Mouse (Mus musculus) left cerebral cortex, adult 9 months (tissue): ENCODE measurements around the gene Zfp352.
"Not testable (repeated sequence)": the region's sequence is repeated elsewhere in the genome, so short reads cannot be mapped to it uniquely, and the experiment has no call there.

Source experiments
- DNase-seq, 2 experiments: peaks; one replicate each; pipeline ENCODE4 v3.0.0; 2022; ENCODE audit warnings: low spot score in 2 of 2

Gene Zfp352

GRCm38 (mm10) chr4:90218520-90218919 is at the start of gene Zfp352:
TSS of gene Zfp352 (plus strand) at chr4:90218820.
- no peak for DNase-seq

- DNase-seq = peak in 1 of 2 experiments; percentile 4
These were observed 47.6 kb upstream of the Zfp352 start for GRCm38 (mm10) chr4:90170890-90171483.

GRCm38 (mm10) chr4:90174036-90174435 is 44.6 kb upstream of the Zfp352 start:
- DNase-seq = no peak

GRCm38 (mm10) chr4:90203421-90203820 is 15.2 kb upstream of the Zfp352 start:
- no peak for DNase-seq

- DNase-seq = no peak
These were observed 7.1 kb upstream of the Zfp352 start for GRCm38 (mm10) chr4:90211475-90211874.

- DNase-seq = no peak
These were observed 6.5 kb upstream of the Zfp352 start for GRCm38 (mm10) chr4:90212076-90212475.

- DNase-seq = not testable (repeated sequence)
These were observed 17.0 kb downstream of the Zfp352 start for GRCm38 (mm10) chr4:90235646-90236045.

GRCm38 (mm10) chr4:90269781-90270180 is 51.2 kb downstream of the Zfp352 start:
- no peak for DNase-seq
